Mouse (Mus musculus): ENCODE measurements around the gene Ltf. TPM values are rescaled to one million over a fixed set of nuclear protein-coding genes. Genes with fewer than 3 reads are reported as not detected.

Ltf gene
- total RNA-seq, 2 experiments from 2014 or later: 0.57 TPM; not detected in 1

- intact Hi-C loops (cut with DNase I): loop anchor here (2.0 kb wide), 1 partner anchor 76 kb away; no protein-coding TSS in a partner anchor
- no peak for DNase-seq (ENCODE audit: extremely low spot score in 1 of 2, low spot score in 2 of 2)
Measured at GRCm38 (mm10) chr9:111072971-111073370, 53.9 kb downstream of the Ltf start.

GRCm38 (mm10) chr9:111077745-111078144 lies 58.7 kb downstream of the Ltf start:
- no peak for DNase-seq (ENCODE audit: extremely low spot score in 1 of 2, low spot score in 2 of 2)
- intact Hi-C loops (cut with DNase I): no loop called here

- no peak for DNase-seq (ENCODE audit: extremely low spot score in 1 of 2, low spot score in 2 of 2)
- intact Hi-C loops (cut with DNase I): no loop called here
Measured at GRCm38 (mm10) chr9:111080801-111081200, 61.7 kb downstream of the Ltf start.

- DNase-seq (ENCODE audit: extremely low spot score in 1 of 2, low spot score in 2 of 2): no peak
- intact Hi-C loops (cut with DNase I): no loop called here
Measured at GRCm38 (mm10) chr9:111081765-111082164, 62.7 kb downstream of the Ltf start.

GRCm38 (mm10) chr9:111085329-111085728 lies 66.3 kb downstream of the Ltf start:
- intact Hi-C loops (cut with DNase I): no loop called here
- DNase-seq (ENCODE audit: extremely low spot score in 1 of 2, low spot score in 2 of 2): no peak

GRCm38 (mm10) chr9:111086137-111086536 lies 67.1 kb downstream of the Ltf start:
- no peak for DNase-seq (ENCODE audit: extremely low spot score in 1 of 2, low spot score in 2 of 2)
- intact Hi-C loops (cut with DNase I): no loop called here

GRCm38 (mm10) chr9:111086995-111087606 lies 68.0 kb downstream of the Ltf start:
- DNase-seq (ENCODE audit: extremely low spot score in 1 of 2, low spot score in 2 of 2): no peak
- intact Hi-C loops (cut with DNase I): no loop called here

GRCm38 (mm10) chr9:111087960-111088359 lies 68.9 kb downstream of the Ltf start:
- DNase-seq (ENCODE audit: extremely low spot score in 1 of 2, low spot score in 2 of 2): no peak
- intact Hi-C loops (cut with DNase I): no loop called here

GRCm38 (mm10) chr9:111088886-111089285 lies 69.8 kb downstream of the Ltf start:
- DNase-seq (ENCODE audit: extremely low spot score in 1 of 2, low spot score in 2 of 2): no peak
- intact Hi-C loops (cut with DNase I): no loop called here

Other genes with a start within 250 kb of the Ltf start
- not detected for gene Prss42, start 221.1 kb upstream of the Ltf start, total RNA-seq (2021)
- gene Prss44, start 205.3 kb upstream of the Ltf start, total RNA-seq (2021): not detected
- gene Prss43, start 192.6 kb upstream of the Ltf start, total RNA-seq (2021): under 1 TPM; 0.14 to 0.28 TPM
- gene Prss45, start 184.7 kb upstream of the Ltf start, total RNA-seq (2021): under 1 TPM; 0.28 to 0.79 TPM
- not detected for gene Prss46, start 174.8 kb upstream of the Ltf start, total RNA-seq (2021)
- under 1 TPM in 1 of 2 experiments, not detected in 1; 0.58 TPM for gene Prss50, start 161.3 kb upstream of the Ltf start, total RNA-seq (2021)
- 1 to 10 TPM; 7.8 to 8.4 TPM for gene Als2cl, start 139.4 kb upstream of the Ltf start, total RNA-seq (2021)
- gene Tmie, start 139.2 kb upstream of the Ltf start, total RNA-seq (2021): 1 to 10 TPM; 4.7 to 5.5 TPM
- not detected for gene Fam240a, start 102.4 kb upstream of the Ltf start, total RNA-seq (2021)
- under 1 TPM in 1 of 2 experiments, not detected in 1; 0.39 TPM for gene Tdgf1, start 73.1 kb upstream of the Ltf start, total RNA-seq (2021)
- gene Lrrc2, start 67.7 kb upstream of the Ltf start, total RNA-seq (2021): 1 to 10 TPM in 1 of 2 experiments, under 1 TPM in 1; 0.92 to 1.6 TPM
- under 1 TPM; 0.47 to 0.63 TPM for gene Rtp3, start 28.7 kb upstream of the Ltf start, total RNA-seq (2021)
- gene Ccrl2, start 38.2 kb downstream of the Ltf start, total RNA-seq (2021): under 1 TPM; 0.85 to 0.86 TPM
- gene Lrrfip2, start 98.3 kb downstream of the Ltf start, total RNA-seq (2021): 10 to 100 TPM; 31.4 to 32.5 TPM

Measured in left cerebral cortex, postnatal 10 days (tissue).